Mouse (Mus musculus) 3T3-L1 (cell line): ENCODE measurements around the gene Pabpn1l.
A peak's percentile ranks its signal among the peaks of the same experiment; 100 is the strongest.

Experiments
- DNase-seq: peaks from one replicate; pipeline ENCODE4 v3.0.0-alpha.2; 2015; ENCODE audit warnings: low read depth, low spot score

Pabpn1l gene

DNA sequence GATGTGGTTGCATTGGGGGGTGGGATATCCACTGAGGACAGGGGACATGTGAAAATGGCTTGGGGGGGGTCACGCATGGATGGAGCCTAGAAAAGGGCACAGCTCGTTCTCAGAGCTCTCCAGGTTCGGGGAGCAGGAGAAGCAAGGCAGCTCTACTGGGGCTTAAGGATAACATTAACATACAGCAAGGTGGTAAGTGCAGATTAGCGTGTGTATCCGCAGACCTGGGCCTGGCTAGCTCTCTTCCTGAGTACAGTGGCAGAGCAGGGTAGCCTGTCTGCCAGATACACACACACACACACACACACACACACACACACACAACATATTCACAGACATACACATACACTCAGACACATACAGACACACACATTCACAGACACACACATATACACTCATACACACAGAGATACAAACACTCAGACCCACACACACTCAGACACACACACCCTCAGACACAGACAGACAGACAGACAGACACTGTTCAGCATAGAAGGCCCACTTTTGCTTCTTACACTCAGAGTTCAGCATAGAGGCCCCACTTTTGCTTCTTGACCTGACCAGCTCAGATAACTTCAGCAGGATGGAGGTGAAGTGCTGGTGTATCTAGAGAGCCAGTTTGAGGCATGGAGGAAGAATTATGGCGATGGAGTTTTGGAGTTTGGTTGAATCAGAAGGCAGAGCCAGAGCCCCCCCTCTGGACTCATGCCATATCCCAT lies 3.7 kb downstream of the Pabpn1l start:
- DNase-seq: no peak

DNA sequence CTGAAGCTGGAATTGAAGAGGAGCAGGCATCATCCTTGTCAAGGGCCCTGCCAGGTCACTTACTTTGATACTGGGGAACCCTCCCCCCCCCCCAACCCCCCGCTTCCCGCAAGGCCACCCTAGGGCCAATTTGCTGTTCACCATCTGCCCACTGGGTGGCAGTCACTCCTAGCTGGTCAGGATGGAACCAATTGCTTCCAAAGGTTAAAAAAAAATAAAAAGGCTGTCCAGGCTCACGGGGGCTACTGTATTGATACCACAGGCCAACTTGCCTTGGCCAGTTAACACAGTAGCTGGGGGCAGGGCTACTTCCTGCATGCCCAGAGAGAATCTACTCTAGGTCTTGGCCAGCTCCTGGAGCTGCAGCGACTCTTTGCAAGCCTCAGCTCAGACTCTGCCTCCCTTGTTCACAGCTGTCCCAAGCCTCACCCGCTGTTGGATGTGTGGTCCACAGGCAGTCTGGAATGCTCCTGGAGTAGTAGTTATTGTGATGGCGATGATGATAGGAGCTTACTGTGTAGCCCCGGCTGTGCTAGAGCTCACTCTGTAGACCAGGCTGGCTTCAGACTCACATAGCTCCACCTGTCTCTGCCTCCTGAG lies 4.5 kb downstream of the Pabpn1l start:
- peak; percentile 72 for DNase-seq

DNA sequence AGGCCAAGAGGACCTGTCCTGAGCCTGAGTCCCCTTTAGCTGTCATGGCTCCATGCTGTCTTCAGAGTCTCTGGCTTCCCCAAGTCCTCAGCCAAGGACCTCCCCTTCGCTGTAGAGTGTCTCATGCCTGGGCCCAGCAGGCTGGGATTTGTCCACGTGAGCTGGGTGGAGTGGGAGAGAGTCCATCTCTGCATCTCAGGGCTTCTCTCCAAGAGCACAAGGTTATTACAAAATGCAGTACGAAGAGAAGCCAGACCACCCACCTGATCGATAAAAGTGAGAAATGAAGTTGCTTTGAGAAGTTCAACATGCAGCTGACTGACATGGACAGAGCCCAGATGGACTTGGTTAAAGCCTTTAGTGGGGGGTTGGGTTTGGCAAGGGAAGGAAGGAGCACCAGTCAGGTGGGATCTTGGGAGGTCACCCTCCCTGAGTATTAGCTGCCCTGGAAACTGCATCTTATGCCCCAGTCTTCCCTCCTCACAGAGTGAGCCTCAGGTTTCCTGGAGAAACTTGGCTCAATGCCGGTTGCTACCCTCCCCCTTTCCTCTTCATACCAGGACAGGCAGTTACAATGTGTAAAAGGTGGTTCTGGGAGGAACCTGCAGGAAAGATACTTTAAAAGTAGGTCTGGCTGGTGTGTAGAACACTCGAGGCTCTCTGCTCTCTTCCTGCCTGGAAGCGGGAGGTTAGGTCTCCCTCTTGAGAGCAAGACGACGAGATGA lies 6.2 kb downstream of the Pabpn1l start:
- no peak for DNase-seq

DNA sequence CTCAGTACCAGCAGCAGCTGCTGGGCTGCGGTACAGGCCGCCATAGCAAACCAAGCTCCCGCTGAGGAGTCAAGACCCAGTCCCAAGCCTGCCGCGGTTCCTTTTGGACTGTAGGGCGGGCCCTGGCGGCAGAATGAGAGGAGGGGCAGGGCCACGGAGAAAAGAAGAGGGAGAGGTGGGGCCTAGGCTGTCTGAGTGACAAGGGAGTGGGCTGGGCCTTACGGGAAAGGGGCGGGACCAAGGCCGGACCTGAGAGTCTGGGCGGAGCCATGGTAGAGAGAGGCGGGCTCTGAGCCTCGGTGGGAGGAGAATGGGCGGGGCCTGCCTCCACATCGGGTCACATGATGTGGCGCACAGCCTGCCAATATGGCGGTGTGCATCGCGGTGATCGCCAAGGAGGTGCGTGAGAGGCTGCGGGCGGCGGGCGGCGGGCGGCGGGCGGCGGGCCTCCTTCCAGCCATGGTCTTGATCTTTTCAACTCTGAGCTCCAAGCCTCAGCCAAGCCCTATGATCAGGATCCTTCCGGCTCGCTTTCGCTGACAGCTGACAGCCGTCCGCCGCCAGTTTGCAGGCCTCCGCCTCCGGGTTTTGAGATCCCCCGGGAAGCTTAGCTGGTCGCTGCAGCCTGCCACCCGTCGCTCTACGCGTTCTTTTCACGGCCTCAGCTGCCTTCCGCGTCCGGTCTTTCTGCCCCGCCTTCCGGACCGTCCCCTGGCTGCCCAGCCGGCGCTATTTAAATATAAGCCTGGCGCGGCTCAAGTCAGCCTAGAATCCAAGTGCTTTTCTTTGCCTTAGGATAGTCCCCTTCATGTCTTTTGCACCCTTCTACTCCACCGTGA lies 11.0 kb downstream of the Pabpn1l start, which contains the start of the genes Galns and Trappc2l:
Gene Galns (minus strand): TSS at position 169 of the 839 bp plus-strand sequence.
Gene Trappc2l (plus strand): TSS at position 346 of the 839 bp plus-strand sequence.
- DNase-seq: peak; percentile 98

DNA sequence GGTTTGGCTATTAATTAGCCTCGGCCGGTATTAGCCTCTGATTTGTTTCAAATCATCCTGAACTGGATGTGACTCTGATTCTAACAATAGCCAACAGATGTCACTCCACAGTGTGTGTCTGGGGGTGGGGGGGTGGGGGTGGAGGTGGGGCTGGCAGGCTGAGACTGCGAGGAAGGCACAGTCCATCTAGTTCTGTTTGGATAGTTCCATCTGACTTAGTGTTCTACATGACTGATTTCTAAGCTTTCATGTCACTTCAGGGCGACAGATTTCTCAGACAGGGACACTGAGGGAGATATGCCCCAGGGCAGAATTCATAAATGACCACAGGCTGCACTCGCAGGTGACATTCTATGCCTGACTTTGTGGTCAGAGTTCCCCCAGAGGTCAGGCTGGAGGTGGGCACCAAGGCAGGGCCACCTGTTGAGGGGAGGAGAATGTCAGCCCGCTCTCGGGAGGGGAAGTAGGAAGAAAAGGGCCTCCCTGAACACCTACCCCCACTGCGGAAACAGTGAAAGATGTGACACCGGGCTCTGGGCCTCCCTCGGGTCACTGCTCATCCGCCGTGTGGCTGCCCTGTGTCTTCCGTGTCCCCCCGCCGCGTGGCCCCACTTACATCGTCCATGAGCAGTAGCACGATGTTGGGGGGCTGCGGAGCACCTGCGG lies 11.8 kb downstream of the Pabpn1l start:
- DNase-seq: peak; percentile 17

DNA sequence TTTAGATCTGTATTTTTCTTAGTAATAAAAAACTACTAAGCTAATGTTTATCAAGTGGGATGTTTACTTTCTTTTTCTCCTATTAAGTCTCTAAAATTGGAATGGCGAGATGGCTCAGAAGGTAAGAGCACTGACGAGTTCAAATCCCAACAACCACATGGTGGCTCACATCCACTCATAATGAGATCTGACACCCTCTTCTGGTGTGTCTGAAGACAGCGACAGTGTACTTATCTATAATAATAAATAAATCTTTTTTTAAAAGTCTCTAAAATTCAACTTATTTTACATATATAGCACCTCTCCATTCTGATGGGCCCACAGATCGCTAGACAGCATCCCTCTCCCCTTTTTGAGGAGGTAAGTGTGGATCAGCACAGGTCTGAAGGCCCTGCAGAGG lies 12.3 kb downstream of the Pabpn1l start:
- no peak for DNase-seq

DNA sequence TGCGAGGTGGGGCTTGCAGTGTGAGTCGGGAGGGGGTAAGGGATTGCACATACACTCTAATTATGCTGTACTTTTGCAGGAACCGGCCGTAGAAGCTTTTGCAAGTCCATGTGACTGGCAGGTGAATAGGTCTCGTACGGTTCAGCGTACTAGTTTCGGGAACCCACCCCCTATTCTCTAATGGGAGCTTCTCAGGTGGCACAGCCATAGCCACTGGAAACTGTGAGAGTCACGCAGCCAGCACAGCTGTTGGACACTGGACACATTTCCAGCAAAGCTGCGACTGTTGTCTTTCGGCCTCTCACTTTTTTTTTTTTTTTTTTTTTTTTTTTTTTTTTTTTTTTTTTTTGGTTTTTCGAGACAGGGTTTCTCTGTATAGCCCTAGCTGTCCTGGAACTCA lies 15.7 kb downstream of the Pabpn1l start:
- DNase-seq: no peak

DNA sequence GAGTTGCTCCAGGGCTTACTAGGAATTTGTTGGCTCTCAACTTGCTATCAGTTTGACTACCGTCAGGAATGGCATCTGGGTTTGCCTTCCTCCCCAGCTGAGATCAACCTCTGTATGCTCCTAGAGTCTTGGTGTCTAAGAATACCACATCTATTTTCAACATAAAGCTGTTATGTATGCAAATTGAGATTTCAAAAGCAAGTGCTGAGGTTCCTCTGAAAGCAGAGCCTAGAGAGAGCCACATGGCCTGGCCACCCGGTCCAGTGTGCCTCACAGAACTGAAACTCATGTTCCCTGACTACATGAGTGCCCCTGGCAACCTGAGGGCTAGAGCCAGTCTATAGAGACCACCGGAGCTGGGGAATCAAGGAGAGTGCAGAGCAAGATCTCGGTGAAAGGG lies 17.2 kb downstream of the Pabpn1l start:
- no peak for DNase-seq

DNA sequence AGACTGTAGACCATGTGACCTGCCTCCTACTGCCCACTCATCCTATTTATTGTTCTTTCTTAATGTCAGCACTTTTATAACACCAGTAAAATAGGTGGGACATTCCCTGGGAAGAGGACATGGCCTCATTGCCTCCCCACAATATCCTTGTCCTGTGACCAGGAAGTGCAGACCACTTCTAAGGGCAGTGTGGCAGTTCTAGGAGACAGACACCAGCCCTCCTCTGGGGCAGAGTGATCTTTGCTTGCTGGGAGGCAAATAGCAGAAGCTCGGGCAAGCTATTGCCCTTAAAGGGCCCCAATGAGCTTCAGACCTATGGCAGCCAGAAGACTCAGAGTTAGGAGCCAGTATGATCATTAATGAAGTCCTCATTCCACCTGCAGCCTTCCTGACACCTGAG lies 17.9 kb downstream of the Pabpn1l start:
- DNase-seq: no peak

DNA sequence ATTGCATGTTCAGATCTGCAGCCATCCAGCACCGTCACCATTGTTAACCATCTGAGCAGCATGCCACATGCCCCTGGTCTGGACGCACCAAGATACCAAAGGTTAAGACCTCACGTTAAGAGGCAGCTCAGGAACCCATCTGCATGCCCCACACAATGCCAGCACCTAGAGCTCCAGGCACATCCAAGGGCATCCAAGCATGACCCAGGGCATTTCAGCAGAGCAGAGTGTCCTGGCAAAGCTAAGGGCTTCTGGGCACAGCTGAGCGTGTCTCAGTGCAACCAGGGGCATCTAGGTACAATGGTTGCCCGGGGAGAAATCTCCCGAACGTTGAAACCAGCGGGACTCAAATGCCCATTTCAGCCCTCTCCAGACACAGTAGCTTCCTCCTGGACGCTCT lies 21.9 kb downstream of the Pabpn1l start:
- DNase-seq: no peak

DNA sequence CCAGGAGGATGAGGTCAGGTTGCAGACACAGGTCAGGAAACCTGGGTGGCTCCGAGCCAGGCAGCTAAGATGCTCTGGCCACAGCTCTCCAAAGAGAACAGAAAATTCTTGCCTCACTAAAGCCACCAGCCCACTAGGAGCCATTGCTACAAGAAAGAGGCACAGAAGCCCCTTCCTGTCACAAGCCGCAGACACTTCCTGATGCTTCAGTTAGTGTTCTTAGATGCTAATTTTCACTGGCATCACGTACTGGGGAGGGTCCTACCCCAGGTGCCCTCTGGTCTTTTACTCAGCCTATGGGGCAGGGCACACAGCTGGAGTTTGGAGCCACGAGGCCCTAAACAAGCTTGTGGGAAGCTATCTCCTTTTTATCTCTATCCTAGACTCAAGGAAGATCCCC lies 26.5 kb downstream of the Pabpn1l start:
- no peak for DNase-seq

DNA sequence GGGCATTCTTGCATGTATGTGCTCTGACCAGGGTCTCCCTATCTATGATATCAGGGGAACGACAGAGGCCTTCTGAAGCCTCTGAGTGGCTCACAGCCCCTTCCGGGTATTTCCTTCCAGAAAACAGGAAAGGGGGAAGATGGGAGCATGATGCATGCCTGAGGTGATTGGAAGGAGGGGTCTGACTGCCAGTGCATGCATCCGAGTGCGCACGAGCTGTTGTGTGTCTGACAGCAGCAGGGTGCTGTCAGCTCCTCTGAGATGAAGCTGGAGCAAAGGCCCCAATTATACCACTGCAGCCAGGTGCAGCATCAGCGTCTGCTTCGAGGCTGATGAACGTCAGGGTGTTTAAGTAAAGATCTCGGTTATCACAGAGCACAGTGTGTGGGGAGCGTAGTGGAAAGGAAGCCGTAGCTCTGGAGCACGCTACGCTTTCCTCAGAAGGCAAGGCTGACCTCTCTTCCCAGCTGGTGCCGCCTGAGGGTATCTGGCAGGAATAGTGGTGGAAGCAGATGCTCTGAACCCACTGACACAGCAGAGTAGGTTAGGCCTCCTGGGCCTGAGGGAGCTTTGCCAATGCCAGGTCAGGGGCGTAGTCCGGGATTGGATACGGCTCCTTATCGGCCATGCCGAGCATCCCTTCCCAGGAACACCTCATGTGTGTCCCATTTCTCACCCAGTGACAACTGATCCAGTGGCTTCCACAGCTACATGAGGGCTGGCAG lies 28.6 kb downstream of the Pabpn1l start:
- no peak for DNase-seq

DNA sequence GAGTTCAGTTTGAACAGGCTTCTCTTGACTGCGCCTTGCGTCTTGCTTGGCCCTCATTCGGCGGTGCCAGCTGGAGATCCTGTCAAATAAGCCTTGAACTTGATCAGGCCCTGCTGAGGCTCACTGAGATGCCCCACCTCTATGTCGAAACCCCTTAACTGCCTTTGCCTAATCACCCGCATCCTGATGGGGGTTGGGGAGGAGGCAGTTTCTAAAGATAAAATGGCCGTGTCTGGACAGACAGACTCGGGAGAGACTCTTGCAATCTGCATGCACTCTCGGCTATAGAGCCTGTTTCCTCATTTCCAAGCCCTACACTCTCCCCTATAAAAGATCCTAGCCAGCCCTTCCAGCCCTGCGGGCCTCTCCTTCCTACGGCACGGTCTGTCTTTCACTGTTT lies 29.3 kb downstream of the Pabpn1l start:
- DNase-seq: no peak

DNA sequence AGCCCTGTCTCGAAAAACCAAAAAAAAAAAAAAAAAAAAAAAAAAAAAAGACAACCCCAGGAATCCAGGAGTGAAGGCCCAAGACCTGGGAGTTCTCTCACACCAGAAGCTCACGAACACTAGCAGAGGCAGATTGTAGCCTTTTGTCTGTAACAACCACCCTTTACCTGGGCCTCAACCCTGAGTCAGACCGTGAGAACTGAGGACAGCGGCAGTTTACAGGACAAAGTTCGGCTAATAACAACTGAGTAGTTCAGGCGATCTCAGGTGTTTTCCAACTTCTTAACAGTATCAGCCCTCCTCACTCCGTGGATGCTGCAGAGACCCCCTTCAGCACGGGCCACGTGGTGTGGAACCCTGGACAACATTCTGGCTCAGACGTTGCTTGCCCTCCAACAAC lies 35.8 kb downstream of the Pabpn1l start:
- DNase-seq: no peak

DNA sequence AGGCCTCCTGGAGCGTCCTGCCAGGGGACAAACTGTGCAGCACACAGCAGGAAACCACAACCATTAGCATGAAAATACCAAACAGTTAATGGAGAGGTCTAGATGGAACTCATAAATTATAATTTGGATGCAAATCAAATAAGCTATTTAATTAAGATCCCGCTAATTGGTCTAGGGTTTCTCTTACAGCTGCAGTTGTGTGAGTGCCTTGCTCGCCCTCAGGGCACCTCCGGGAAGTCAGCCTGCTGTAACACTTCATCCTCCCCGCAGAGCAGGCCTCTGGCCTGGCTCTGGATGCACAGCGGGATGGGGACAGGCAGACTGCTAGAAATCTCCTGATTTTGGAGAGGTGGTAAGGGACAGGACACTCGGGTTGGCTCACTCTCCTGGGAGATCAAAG lies 36.4 kb downstream of the Pabpn1l start:
- peak; percentile 39 for DNase-seq

DNA sequence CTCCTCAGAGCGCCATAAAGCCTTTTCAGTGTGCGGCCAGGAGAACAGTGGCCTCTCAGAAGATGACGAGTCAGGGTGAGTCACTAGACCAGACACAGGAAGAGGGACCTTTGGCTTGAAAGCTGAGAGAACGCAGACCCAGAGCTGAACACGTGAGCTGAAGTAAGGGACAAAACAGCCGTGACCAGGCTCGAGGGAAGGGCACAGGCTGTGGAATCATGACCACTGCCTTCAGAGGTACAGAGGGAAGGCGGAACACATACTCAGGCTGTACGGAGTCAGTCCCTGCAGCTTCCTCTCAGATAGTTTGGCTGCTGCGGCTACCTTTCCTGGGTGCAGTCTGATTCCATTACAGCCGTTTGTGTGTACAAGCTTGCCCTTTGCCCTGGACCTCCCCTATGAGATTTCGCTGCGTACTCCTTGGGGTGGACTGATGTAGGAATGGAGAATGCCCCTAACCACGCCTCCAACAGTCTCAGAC lies 37.1 kb downstream of the Pabpn1l start:
- peak; percentile 95 for DNase-seq

DNA sequence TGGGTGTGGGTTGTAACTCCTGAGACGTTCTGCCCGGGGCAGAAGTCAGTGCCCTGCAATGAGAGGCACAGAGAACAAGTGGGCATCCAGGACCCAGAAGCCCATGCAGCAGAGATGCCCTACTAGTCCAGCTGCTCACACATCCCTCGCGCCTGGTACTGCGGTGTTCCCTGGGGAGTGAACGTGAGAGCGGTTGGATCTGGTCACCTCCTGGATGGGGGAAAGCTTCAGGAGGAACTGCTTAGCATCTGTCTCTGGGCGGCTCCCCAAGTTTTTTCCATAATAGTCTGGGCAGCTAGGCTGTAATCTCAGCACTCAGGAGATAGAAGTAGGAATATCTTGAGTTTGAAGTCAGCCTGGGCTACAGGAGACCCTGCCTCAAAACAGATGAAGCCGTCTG lies 37.6 kb downstream of the Pabpn1l start:
- peak; percentile 80 for DNase-seq

DNA sequence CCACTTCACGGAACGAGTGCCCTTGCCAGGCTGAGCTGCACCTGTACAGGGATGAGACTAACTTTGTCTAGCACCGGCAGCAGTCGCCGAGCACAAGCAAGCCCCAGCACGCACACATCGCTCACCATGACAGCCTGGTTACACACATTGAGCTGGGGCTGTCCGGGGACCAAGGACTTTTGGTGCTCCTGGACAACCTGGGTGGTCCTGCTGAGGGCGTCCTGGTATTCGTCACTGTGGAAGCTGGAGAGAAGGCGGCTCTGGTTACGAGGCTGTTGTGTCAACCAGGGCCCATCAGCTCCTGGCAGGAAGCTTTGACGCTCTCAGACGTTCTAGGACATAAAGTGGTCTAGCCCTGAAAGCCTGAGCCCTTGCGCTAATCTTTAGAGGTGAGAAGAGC lies 41.6 kb downstream of the Pabpn1l start:
- DNase-seq: no peak

DNA sequence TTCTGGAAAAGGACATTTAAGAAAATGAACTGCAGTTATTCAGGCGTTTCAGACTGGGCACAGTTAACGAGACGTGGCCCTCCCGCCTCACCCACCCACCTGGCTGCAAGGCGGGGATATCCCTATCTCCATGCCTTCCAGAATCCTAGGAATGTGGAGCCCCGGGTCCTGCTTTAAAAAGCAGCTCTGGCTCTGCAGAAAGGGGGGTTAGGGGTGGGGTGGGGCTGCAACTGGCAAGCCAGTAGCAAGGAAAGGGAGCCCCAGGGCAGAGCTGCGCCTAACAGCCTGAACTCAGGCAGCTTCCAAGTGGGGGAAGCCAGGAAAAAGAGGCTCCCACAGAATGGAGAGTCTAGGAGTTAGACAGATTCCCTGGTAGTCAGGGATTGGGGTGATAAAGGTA lies 43.3 kb downstream of the Pabpn1l start:
- no peak for DNase-seq

DNA sequence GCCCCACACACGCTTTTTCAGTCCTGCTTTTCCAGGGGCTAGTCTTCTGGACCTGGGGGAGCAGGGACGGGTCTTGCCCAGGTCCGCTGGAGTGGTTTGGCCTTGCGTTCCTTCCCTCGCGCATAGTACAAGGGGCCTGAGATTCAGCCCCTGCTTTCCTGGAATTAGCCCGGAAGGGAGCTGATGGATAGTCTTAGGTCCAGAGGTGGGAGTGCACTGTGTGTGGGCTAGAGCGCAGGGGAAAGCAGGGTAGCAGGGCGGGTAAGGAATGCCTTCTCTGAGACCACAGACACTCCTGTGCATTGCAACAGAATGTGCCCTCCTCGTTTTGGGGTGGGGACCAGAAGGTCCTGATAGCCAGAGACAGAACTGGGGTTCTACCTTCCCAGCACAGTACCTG lies 45.4 kb downstream of the Pabpn1l start:
- no peak for DNase-seq

DNA sequence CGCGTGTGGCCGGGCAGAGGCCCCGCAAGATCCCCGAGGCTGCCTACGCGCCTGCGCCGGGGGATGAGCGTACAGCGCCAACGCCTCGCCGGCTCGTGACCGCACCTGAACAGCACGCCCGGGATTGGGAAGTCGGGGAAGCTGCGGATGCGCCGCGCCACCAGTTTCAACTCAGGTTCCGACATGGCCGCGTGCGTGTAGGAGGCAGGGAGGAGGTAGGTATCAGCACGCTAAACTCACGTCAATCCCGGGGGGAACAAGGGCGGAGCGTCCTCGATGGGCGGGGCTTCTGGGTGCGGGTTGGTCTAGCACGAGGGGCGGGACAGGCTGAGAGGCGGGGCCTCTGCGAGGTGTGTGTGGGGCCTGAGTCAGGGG lies 45.9 kb downstream of the Pabpn1l start, which contains the start of gene Aprt:
Gene Aprt (minus strand): TSS at position 262 of the 375 bp plus-strand sequence.
- DNase-seq: peak; percentile 97
